Mouse (Mus musculus) lung, embryonic 16.5 days (tissue): ENCODE data around the gene Nol12. TPM values are rescaled to one million over a fixed set of nuclear protein-coding genes. Genes with fewer than 3 reads are reported as not detected.
A peak's percentile ranks its signal among the peaks of the same experiment; 100 is the strongest.

ENCODE experiments used
- ATAC-seq: fragments of 200-750 bp; cut with Nextera tagmentation; 2 replicates; pipeline ENCODE4 v1.8.0; 2017; ENCODE audit warnings: low read depth, mild to moderate bottlenecking, moderate library complexity
- H3K27ac ChIP-seq: fragments of 300-500 bp; sonication (generic); 2 replicates; pipeline ENCODE4 v1.5.1; 2014; ENCODE audit warnings: mild to moderate bottlenecking, control low read depth, low read length
- H3K27me3 ChIP-seq: fragments of 300-500 bp; sonication (generic); 2 replicates; pipeline ENCODE4 v1.6.1; 2014; ENCODE audit warnings: low read depth, low read length, mixed read lengths; ENCODE audit not compliant: control insufficient read depth, insufficient read depth
- H3K36me3 ChIP-seq: fragments of 300-500 bp; sonication (generic); 2 replicates; pipeline ENCODE4 v1.6.1; 2014; ENCODE audit warnings: low read length; ENCODE audit not compliant: control insufficient read depth, insufficient read depth
- H3K4me1 ChIP-seq: fragments of 300-500 bp; sonication (generic); replicated peaks from 2 replicates; pipeline ENCODE4 v1.6.1; 2014; ENCODE audit warnings: low read length, mixed read lengths; ENCODE audit not compliant: control insufficient read depth, insufficient read depth
- H3K4me2 ChIP-seq: fragments of 300-500 bp; sonication (generic); 2 replicates; pipeline ENCODE4 v1.6.1; 2014; ENCODE audit warnings: low read depth, low read length, control low read depth
- H3K4me3 ChIP-seq: fragments of 300-500 bp; sonication (generic); 2 replicates; pipeline ENCODE4 v1.5.1; 2014; ENCODE audit warnings: mild to moderate bottlenecking, low read length, control low read depth
- H3K9ac ChIP-seq: fragments of 300-500 bp; sonication (generic); 2 replicates; pipeline ENCODE4 v1.6.1; 2014; ENCODE audit warnings: low read length, control low read depth
- H3K9me3 ChIP-seq: fragments of 300-500 bp; sonication (generic); 2 replicates; pipeline ENCODE4 v1.6.1; 2016; ENCODE audit warnings: low read length; ENCODE audit not compliant: control insufficient read depth
- WGBS: fragments of 180-500 bp; shearing (Covaris S2); extraction: QIAGEN DNeasy Blood & Tissue Kit; methylation state at CpG from one replicate; pipeline ENCODE4 v1.1.7; 2014; 5-methylcytosine and 5-hydroxymethylcytosine counted together
- polyA plus RNA-seq: library from polyadenylated mRNA; unstranded; fragments of >200 nt; fragmentation: Nextera tagmentation; extraction: Ambion mirVana; gene quantifications from 2 replicates; pipeline ENCODE4 v1.2.1, GENCODE M21; 2015

Gene Nol12
- polyA plus RNA-seq, 1 experiment from 2014 or later = 48.3 TPM

DNA sequence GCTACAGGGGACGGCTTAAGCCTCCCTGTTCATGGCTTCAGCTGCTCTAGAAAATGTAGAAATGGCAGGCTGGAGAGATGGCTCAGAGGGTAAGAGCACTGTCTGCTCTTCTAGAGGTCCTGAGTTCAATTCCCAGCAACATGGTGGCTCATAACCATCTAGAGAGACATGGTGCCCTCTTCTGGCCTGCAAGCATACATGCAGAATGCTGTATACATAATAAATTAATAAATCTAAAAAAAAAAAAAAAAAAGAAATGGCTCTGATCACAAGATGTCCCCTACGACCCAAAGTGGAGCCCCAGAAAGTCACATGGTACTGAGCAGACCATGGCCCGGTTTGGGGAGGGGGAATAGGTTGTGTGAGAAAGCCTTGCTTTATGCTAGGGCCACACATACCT lies 20.9 kb downstream of the Nol12 start:
- H3K4me2 ChIP-seq = no peak overlapping the region
- no peak overlapping the region for H3K9ac ChIP-seq
- no peaks in the 10 kb centered on the region for H3K36me3 ChIP-seq
- H3K9me3 ChIP-seq = no peaks in the 10 kb centered on the region
- no peak for ATAC-seq
- H3K27me3 ChIP-seq = no peaks in the 10 kb centered on the region
- WGBS = 72% methylated on average over 3 of the region's 3 CpGs
- H3K4me1 ChIP-seq = no peaks in the 10 kb centered on the region
- no peak overlapping the region for H3K27ac ChIP-seq
- no peak overlapping the region for H3K4me3 ChIP-seq

DNA sequence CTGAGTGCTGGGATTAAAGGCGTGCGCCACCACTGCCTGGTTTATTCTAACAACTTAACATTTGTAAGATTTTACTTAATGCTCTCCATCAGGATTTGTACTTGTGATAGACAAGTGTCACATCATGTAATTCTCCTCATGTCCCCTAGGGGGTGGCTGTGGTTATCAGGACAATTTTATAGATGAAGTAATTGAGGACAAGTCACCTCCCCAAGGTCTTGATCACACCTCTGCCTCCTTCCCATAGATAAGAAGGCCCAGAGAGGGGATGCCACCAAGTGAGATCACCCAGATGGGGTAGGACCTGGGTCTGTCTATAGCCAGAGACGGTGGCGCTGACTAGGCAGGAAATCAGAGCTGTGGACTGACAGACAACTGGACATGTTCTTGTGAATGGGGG lies 21.6 kb downstream of the Nol12 start:
- 68% methylated on average over 4 of the region's 4 CpGs for WGBS
- H3K4me1 ChIP-seq = no peaks in the 10 kb centered on the region
- no peak overlapping the region for H3K4me3 ChIP-seq
- no peaks in the 10 kb centered on the region for H3K36me3 ChIP-seq
- H3K9me3 ChIP-seq = no peaks in the 10 kb centered on the region
- no peak overlapping the region for H3K9ac ChIP-seq
- H3K27me3 ChIP-seq = no peaks in the 10 kb centered on the region
- no peak overlapping the region for H3K27ac ChIP-seq
- no peak overlapping the region for H3K4me2 ChIP-seq
- no peak for ATAC-seq

GRCm38 (mm10) chr15:78957021-78957420 lies 22.3 kb downstream of the Nol12 start:
- Histone ChIP-seq H3K9me3 (no peaks in the 10 kb centered on the region), H3K4me1 (no peaks in the 10 kb centered on the region), H3K27ac (no peak overlapping the region), H3K4me2 (no peak overlapping the region), H3K4me3 (no peak overlapping the region), H3K9ac (no peak overlapping the region), H3K36me3 (no peaks in the 10 kb centered on the region), H3K27me3 (no peaks in the 10 kb centered on the region)
- 45% methylated on average over 15 of the region's 15 CpGs for WGBS
- ATAC-seq = no peak

DNA sequence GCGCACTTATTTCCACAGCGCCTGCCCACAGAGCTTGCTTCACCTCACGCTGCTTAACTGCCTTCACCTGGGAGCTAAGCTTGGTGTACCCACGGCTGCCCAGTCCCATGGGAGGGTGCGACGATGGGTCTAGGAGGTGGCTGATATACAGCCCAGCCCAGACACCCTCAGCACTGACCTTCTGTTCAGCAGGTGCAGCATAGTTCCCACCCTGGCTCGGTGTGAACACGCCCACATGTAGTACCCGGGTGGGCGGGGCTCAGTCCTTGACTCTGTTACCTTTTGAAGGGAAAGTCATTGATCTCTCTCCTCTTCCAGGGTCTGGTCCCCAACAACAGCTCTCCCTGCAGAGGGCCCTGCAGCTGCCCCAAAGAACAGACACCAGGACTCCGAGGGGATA lies 24.8 kb downstream of the Nol12 start:
- no peak overlapping the region for H3K4me3 ChIP-seq
- no peaks in the 10 kb centered on the region for H3K36me3 ChIP-seq
- no peak overlapping the region for H3K4me2 ChIP-seq
- no peaks in the 10 kb centered on the region for H3K4me1 ChIP-seq
- H3K27ac ChIP-seq = no peak overlapping the region
- WGBS = 74% methylated on average over 11 of the region's 11 CpGs
- H3K27me3 ChIP-seq = no peaks in the 10 kb centered on the region
- no peak overlapping the region for H3K9ac ChIP-seq
- ATAC-seq = no peak
- no peaks in the 10 kb centered on the region for H3K9me3 ChIP-seq

DNA sequence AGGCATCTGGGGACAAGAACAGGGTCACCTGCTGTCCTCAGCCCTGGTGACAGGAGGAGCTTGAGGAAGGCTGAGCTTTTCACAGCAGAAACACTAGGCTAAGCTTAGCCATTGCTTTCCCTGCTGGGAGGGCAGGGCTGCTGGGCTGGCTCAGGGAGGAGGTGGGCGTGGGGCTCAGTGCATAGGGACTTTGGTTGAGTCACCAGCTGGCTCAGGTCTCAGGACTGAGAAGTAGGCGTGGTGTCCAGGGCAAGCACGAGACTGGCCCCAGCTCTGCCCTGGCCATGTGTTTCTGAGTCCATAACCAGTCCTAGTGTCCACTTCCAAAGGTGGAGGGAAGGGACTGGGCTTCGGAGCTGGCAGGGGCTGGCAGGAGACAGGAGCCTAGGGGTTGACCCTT lies 25.4 kb downstream of the Nol12 start:
- H3K4me1 ChIP-seq = no peaks in the 10 kb centered on the region
- H3K9me3 ChIP-seq = no peaks in the 10 kb centered on the region
- H3K4me2 ChIP-seq = no peak overlapping the region
- 70% methylated on average over 4 of the region's 4 CpGs for WGBS
- no peaks in the 10 kb centered on the region for H3K36me3 ChIP-seq
- no peak overlapping the region for H3K27ac ChIP-seq
- H3K4me3 ChIP-seq = no peak overlapping the region
- no peaks in the 10 kb centered on the region for H3K27me3 ChIP-seq
- ATAC-seq = no peak
- H3K9ac ChIP-seq = no peak overlapping the region

DNA sequence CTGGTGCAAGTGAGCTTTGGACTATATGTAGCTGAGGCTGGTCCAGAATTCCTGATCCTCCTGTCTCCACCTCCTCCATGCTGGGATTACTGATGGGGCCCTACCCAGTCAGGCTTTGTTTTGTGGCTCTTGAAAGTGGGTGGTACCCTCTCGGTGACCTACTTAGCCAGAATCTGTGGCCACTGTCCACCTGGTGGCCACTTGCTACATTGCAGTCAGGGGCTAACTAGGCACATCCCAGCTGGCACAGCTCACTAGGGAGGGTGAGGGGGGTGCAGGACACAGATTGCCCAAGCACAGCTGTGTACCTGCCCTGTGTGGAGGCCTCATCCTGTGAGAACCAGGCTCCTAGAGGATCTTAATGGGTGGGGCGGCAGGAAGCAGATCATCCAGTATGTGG lies 28.2 kb downstream of the Nol12 start:
- no peaks in the 10 kb centered on the region for H3K27me3 ChIP-seq
- ATAC-seq = peak; percentile 66
- H3K4me1 ChIP-seq = no peaks in the 10 kb centered on the region
- 25% methylated on average over 2 of the region's 2 CpGs for WGBS
- H3K9ac ChIP-seq = no peak overlapping the region
- no peak overlapping the region for H3K27ac ChIP-seq
- no peaks in the 10 kb centered on the region for H3K9me3 ChIP-seq
- H3K4me2 ChIP-seq = no peak overlapping the region
- H3K36me3 ChIP-seq = no peaks in the 10 kb centered on the region
- H3K4me3 ChIP-seq = no peak overlapping the region

DNA sequence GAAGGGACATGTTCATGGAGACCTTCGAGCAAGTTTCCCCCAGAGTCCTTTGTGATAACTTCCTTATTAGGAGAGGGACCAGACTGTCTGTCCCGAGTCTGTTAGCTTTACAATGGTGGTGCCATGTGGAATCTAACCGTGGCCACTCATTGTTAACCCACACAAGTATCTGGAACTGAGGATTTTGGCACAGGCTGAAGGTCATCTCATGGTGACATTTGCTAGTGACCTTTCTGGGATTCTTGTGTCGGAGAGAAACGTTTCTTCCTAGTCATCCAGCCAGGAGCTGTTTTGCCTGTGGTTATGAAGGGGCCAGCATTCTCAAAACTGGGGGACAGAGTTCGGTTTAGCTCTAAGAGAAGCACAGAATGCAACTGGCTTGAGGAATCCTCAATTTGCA lies 36.9 kb downstream of the Nol12 start:
- no peak overlapping the region for H3K9ac ChIP-seq
- H3K27ac ChIP-seq = no peak overlapping the region
- no peak overlapping the region for H3K4me2 ChIP-seq
- H3K27me3 ChIP-seq = no peaks in the 10 kb centered on the region
- no peaks in the 10 kb centered on the region for H3K36me3 ChIP-seq
- H3K4me1 ChIP-seq = no peaks in the 10 kb centered on the region
- WGBS = 58% methylated on average over 6 of the region's 6 CpGs
- no peak for ATAC-seq
- H3K4me3 ChIP-seq = no peak overlapping the region
- no peaks in the 10 kb centered on the region for H3K9me3 ChIP-seq

DNA sequence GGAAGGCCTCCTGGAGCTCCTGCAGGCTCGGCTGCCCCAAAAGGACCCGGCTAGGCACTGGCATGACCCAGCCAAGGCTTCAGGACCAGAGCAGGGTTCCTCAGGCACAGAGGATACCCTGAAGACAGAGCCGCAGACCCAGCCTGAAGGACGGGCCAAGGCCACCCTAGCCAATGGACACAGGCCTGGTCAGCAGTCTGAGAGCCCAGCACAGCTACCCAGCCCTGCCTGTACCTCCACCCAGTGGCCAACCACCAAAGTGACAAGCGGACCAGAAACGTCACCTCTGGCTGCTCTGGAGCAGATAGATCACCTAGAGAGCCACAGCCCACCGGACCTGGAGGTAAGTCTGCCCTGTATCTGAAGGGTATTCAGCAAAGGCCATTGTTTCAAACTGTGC lies 39.2 kb downstream of the Nol12 start:
- no peaks in the 10 kb centered on the region for H3K9me3 ChIP-seq
- H3K9ac ChIP-seq = no peak overlapping the region
- H3K4me1 ChIP-seq = peaks cover 8% of the 10 kb centered on the region
- WGBS = 72% methylated on average over 7 of the region's 7 CpGs
- H3K27me3 ChIP-seq = no peaks in the 10 kb centered on the region
- ATAC-seq = no peak
- H3K4me3 ChIP-seq = no peak overlapping the region
- no peak overlapping the region for H3K4me2 ChIP-seq
- H3K36me3 ChIP-seq = no peaks in the 10 kb centered on the region
- no peak overlapping the region for H3K27ac ChIP-seq

- Histone ChIP-seq H3K4me3 (no peak overlapping the region), H3K36me3 (no peaks in the 10 kb centered on the region), H3K4me2 (no peak overlapping the region), H3K9ac (no peak overlapping the region), H3K4me1 (peaks cover 23% of the 10 kb centered on the region), H3K27ac (no peak overlapping the region), H3K9me3 (no peaks in the 10 kb centered on the region), H3K27me3 (no peaks in the 10 kb centered on the region)
- no peak for ATAC-seq
- 70% methylated on average over 8 of the region's 8 CpGs for WGBS
Observed at GRCm38 (mm10) chr15:78977676-78978159, 43.0 kb downstream of the Nol12 start.

GRCm38 (mm10) chr15:78978875-78979274 lies 44.1 kb downstream of the Nol12 start:
- Histone ChIP-seq H3K4me3 (no peak overlapping the region), H3K27ac (peak overlapping the region; percentile 78), H3K4me1 (peaks cover 28% of the 10 kb centered on the region), H3K36me3 (no peaks in the 10 kb centered on the region), H3K9ac (peak overlapping the region; percentile 3; the same call in 1 of the 2 replicates), H3K4me2 (no peak overlapping the region), H3K27me3 (no peaks in the 10 kb centered on the region), H3K9me3 (no peaks in the 10 kb centered on the region)
- peak; percentile 63 for ATAC-seq
- 4% methylated on average over 4 of the region's 4 CpGs for WGBS
